In the genomic region with DNA sequence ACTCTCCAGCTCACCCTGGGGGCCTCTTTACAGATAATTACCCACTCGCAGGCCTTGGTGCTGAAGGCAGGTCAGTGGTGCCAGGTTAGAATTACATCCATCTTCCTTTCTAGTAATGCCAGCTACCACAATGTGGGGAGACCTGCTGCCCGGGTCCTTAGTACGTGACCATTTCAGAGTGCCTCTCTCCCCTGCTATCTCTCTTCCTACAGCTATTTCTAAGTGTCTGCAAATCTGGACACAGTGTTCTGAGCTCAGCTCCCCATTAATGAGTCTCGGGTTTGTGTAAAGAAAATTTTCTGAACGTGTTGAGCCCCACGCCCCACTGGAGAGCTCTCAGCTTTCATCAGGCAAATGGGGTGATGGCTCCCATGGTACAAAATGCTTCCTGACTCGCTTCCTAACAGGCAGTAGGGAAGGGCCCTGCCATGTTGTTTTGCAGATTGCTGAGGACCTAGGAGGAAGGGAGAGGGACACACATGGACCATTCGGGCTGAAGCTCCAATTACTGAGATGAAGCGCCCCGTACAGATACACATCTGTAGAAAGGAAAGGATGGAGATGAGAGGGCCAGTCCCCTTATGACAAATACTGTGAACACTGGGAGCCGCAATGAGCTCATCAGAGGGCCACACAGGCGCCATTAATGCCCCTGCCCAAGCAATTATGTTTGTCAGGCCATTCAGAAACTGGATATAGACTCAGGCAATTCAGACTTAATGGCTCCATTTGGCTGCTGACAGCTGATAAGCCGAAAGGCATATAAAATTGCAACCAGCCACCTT, we compare ENCODE assay signal across 27 mouse cellular contexts. TPM values are rescaled to one million over a fixed set of nuclear protein-coding genes. Genes with fewer than 3 reads are reported as not detected.
DNase-seq lines count a peak whose midpoint lies in the region; ATAC-seq and TF ChIP-seq lines count a peak whose summit lies in the region.
"Had no signal": no experiment of that assay in that cellular context is flagged by ENCODE, and none has a peak within 500 bp of the region (broad histone marks: within the 10 kb centered on the region; RNA-seq: fewer than 3 reads in every experiment).

No protein-coding gene starts in this region.

- no peaks in the 10 kb centered on the region for H3K36me3 ChIP-seq in hindbrain, embryonic 12.5 days
- H3K36me3 ChIP-seq in hindbrain, embryonic 10.5 days, result no peaks in the 10 kb centered on the region
- H3K36me3 ChIP-seq in E14TG2a.4 (ENCODE audit: insufficient read depth, low read length), result peaks cover 14% of the 10 kb centered on the region
- peaks cover 5% of the 10 kb centered on the region; the same call in 1 of the 2 replicates for H3K36me3 ChIP-seq in hindbrain, embryonic 14.5 days (replicated peaks; ENCODE audit: control insufficient read depth, insufficient read depth)
- H3K36me3 ChIP-seq in neural tube, embryonic 13.5 days, result peaks cover 16% of the 10 kb centered on the region
- H3K36me3 ChIP-seq: midbrain, embryonic 12.5 days; stomach, embryonic 15.5 days had no signal

- H3K27me3 ChIP-seq in hindbrain, embryonic 12.5 days, result no peaks in the 10 kb centered on the region
- H3K27me3 ChIP-seq in hindbrain, embryonic 10.5 days (ENCODE audit: insufficient read depth, poor library complexity, severe bottlenecking), result no peaks in the 10 kb centered on the region
- H3K27me3 ChIP-seq in E14TG2a.4 (ENCODE audit: insufficient read depth, low read length), result no peaks in the 10 kb centered on the region
- H3K27me3 ChIP-seq in hindbrain, embryonic 14.5 days (ENCODE audit: control insufficient read depth, insufficient read depth, low read length), result no peaks in the 10 kb centered on the region
- H3K27me3 ChIP-seq in neural tube, embryonic 13.5 days, result no peaks in the 10 kb centered on the region
- H3K27me3 ChIP-seq: limb, embryonic 13.5 days; lung, embryonic 15.5 days; midbrain, embryonic 12.5 days; stomach, embryonic 15.5 days had no signal

- 71% methylated on average over 13 of the region's 13 CpGs for WGBS in hindbrain, embryonic 12.5 days
- 85% methylated on average over 13 of the region's 13 CpGs for WGBS in hindbrain, embryonic 10.5 days
- 64% methylated on average over 13 of the region's 13 CpGs for WGBS in hindbrain, embryonic 14.5 days
- 44% methylated on average over 13 of the region's 13 CpGs for WGBS in neural tube, embryonic 13.5 days

- 0 out of 2 replicates have a peak, but pooled peaks cover 3% of the 10 kb centered on the region for H3K9me3 ChIP-seq in hindbrain, embryonic 12.5 days (replicated peaks)
- H3K9me3 ChIP-seq in hindbrain, embryonic 10.5 days, result 0 out of 2 replicates have a peak, but pooled peaks cover 4% of the 10 kb centered on the region
- peaks cover 71% of the 10 kb centered on the region for H3K9me3 ChIP-seq in E14TG2a.4 (ENCODE audit: low read length)
- no peaks in the 10 kb centered on the region for H3K9me3 ChIP-seq in hindbrain, embryonic 14.5 days (ENCODE audit: control insufficient read depth, low read length)
- no peaks in the 10 kb centered on the region for H3K9me3 ChIP-seq in neural tube, embryonic 13.5 days
- H3K9me3 ChIP-seq: lung, embryonic 15.5 days; midbrain, embryonic 12.5 days; stomach, embryonic 15.5 days had no signal

- H3K4me3 ChIP-seq in hindbrain, embryonic 12.5 days, result no peak overlapping the region
- H3K4me3 ChIP-seq in hindbrain, embryonic 10.5 days, result no peak overlapping the region
- peak overlapping the region; percentile 17; the same call in 1 of the 2 replicates for H3K4me3 ChIP-seq in E14TG2a.4 (replicated peaks; ENCODE audit: low read length)
- no peak overlapping the region for H3K4me3 ChIP-seq in hindbrain, embryonic 14.5 days (replicated peaks; ENCODE audit: low read length)
- no peak overlapping the region for H3K4me3 ChIP-seq in neural tube, embryonic 13.5 days
- H3K4me3 ChIP-seq: erythroblast, embryonic 14.5 days; limb, embryonic 13.5 days; lung, embryonic 15.5 days; midbrain, embryonic 12.5 days; stomach, embryonic 15.5 days had no signal

- H3K27ac ChIP-seq in hindbrain, embryonic 12.5 days, result peak overlapping the region; percentile 44
- H3K27ac ChIP-seq in hindbrain, embryonic 10.5 days, result no peak overlapping the region
- peak overlapping the region; percentile 66 for H3K27ac ChIP-seq in hindbrain, embryonic 14.5 days
- H3K27ac ChIP-seq in neural tube, embryonic 13.5 days (replicated peaks), result peak overlapping the region; percentile 80
- H3K27ac ChIP-seq: limb, embryonic 13.5 days; lung, embryonic 15.5 days; midbrain, embryonic 12.5 days; stomach, embryonic 15.5 days had no signal

- H3K9ac ChIP-seq in hindbrain, embryonic 12.5 days, result no peak overlapping the region
- no peak overlapping the region for H3K9ac ChIP-seq in hindbrain, embryonic 14.5 days
- H3K9ac ChIP-seq in neural tube, embryonic 13.5 days, result no peak overlapping the region
- H3K9ac ChIP-seq: forebrain, postnatal 0 days; limb, embryonic 13.5 days; lung, embryonic 15.5 days; midbrain, embryonic 12.5 days; stomach, embryonic 15.5 days had no signal

- H3K4me2 ChIP-seq in hindbrain, embryonic 12.5 days (replicated peaks), result no peak overlapping the region
- H3K4me2 ChIP-seq in hindbrain, embryonic 14.5 days (replicated peaks), result no peak overlapping the region
- H3K4me2 ChIP-seq in neural tube, embryonic 13.5 days, result no peak overlapping the region
- H3K4me2 ChIP-seq: limb, embryonic 13.5 days; liver, embryonic 11.5 days; lung, embryonic 15.5 days; midbrain, embryonic 12.5 days; stomach, embryonic 15.5 days had no signal

- TF ChIP-seq CTCF in E14TG2a.4 (conservative IDR thresholded peaks at IDR 0.05; ENCODE audit: low read length), result no peak

- DNase-seq in hindbrain, embryonic 10.5 days (ENCODE audit: low spot score), result no peak
- DNase-seq in hindbrain, embryonic 14.5 days (ENCODE audit: low spot score), result no peak
- DNase-seq in gastrocnemius, postnatal 4 days (ENCODE audit: low spot score in 2 of 2), result no peak
- DNase-seq in yolk sac, embryonic 10.5 days (ENCODE audit: low spot score), result no peak
- DNase-seq: adrenal gland, postnatal 25 days; cerebellum, adult 18-20 months; cerebellum, postnatal 14 days; forebrain, postnatal 0 days; gastrocnemius, postnatal 10 days; heart, postnatal 14 days; kidney, postnatal 14 days; right cerebral cortex, postnatal 25 days had no signal

- H3K4me1 ChIP-seq in hindbrain, embryonic 12.5 days, result peaks cover 7% of the 10 kb centered on the region; the same call in 1 of the 2 replicates
- H3K4me1 ChIP-seq in hindbrain, embryonic 10.5 days (replicated peaks), result no peaks in the 10 kb centered on the region
- H3K4me1 ChIP-seq in E14TG2a.4 (replicated peaks; ENCODE audit: low read depth, low read length), result no peaks in the 10 kb centered on the region
- H3K4me1 ChIP-seq in hindbrain, embryonic 14.5 days (replicated peaks; ENCODE audit: control insufficient read depth, insufficient read depth, low read length), result peaks cover 9% of the 10 kb centered on the region; the same call in 1 of the 2 replicates
- H3K4me1 ChIP-seq in neural tube, embryonic 13.5 days (replicated peaks), result peaks cover 29% of the 10 kb centered on the region
- H3K4me1 ChIP-seq: lung, embryonic 15.5 days; midbrain, embryonic 12.5 days; stomach, embryonic 15.5 days had no signal

- no peak for ATAC-seq in hindbrain, embryonic 12.5 days (ENCODE audit: low FRiP score)
- ATAC-seq in hindbrain, embryonic 14.5 days (ENCODE audit: low FRiP score), result peak; percentile 43; the same call in 1 of the 2 replicates
- peak; percentile 69 for ATAC-seq in neural tube, embryonic 13.5 days (ENCODE audit: low read depth)
- ATAC-seq: CD4-positive, CD25-positive, alpha-beta regulatory T cell, adult 4 months; forebrain, postnatal 0 days; intestine, postnatal 0 days had no signal

RNA-seq across cellular contexts. Expression of gene Cacng5, which starts 42.9 kb away (rescaled TPM):
- polyA plus RNA-seq in hindbrain, embryonic 12.5 days (2016; fragmentation: Nextera tagmentation; extraction: Ambion mirVana), result 2.3 and 2.6 TPM in 2 replicates
- 0.66 and 1.2 TPM in 2 replicates for polyA plus RNA-seq in hindbrain, embryonic 10.5 days (2016; fragmentation: Nextera tagmentation; extraction: Ambion mirVana)
- polyA plus RNA-seq in hindbrain, embryonic 14.5 days (2014; fragmentation: Nextera tagmentation; extraction: Ambion mirVana), result 7.1 and 8.7 TPM in 2 replicates
- polyA plus RNA-seq in neural tube, embryonic 13.5 days (2015; fragmentation: Nextera tagmentation; extraction: Ambion mirVana), result 7.3 and 9.5 TPM in 2 replicates
- under 1 TPM; 0.22 to 0.26 TPM for total RNA-seq in gastrocnemius, postnatal 4 days (2021)
- total RNA-seq: granulocyte monocyte progenitor cell, adult 5-6 weeks; megakaryocyte progenitor cell, adult 5-6 weeks; neutrophil, adult 5-6 weeks had no signal
- polyA plus RNA-seq: CD4-positive, CD25-positive, alpha-beta regulatory T cell, adult 4 months; erythroblast, embryonic 14.5 days; kidney, embryonic 14.5 days had no signal
